Mouse (Mus musculus) testis, adult 2 months (tissue): ENCODE data around the gene Helz. TPM values are rescaled to one million over a fixed set of nuclear protein-coding genes. Genes with fewer than 3 reads are reported as not detected.

ENCODE experiments used
- H3K27ac ChIP-seq: fragments of 200-500 bp; 2 replicates; pipeline ENCODE4 v1.5.1; 2012; ENCODE audit warnings: low read depth, low read length; ENCODE audit not compliant: control insufficient read depth, insufficient read depth
- H3K27me3 ChIP-seq: fragments of 200-500 bp; 2 replicates; pipeline ENCODE4 v1.6.1; 2012; ENCODE audit warnings: mild to moderate bottlenecking, low read length, moderate library complexity; ENCODE audit not compliant: control insufficient read depth, insufficient read depth
- H3K36me3 ChIP-seq: fragments of 200-500 bp; 2 replicates; pipeline ENCODE4 v1.6.1; 2012; ENCODE audit warnings: mild to moderate bottlenecking, low read length; ENCODE audit not compliant: control insufficient read depth, insufficient read depth
- H3K4me1 ChIP-seq: fragments of 200-500 bp; 2 replicates; pipeline ENCODE4 v1.6.1; 2012; ENCODE audit warnings: low read length; ENCODE audit not compliant: control insufficient read depth, insufficient read depth
- H3K4me3 ChIP-seq: fragments of 200-500 bp; 2 replicates; pipeline ENCODE4 v1.5.1; 2012; ENCODE audit warnings: low read depth, mild to moderate bottlenecking, low read length, moderate library complexity, mixed read lengths; ENCODE audit not compliant: control insufficient read depth
- CTCF ChIP-seq: fragments of 200-500 bp; IDR thresholded peaks from 2 replicates; pipeline ENCODE4 v1.5.1; 2012; ENCODE audit warnings: low read depth, mild to moderate bottlenecking, inconsistent platforms, low read length, moderate library complexity; ENCODE audit not compliant: control insufficient read depth, insufficient read depth, insufficient replicate concordance
- POLR2A ChIP-seq: fragments of 200-500 bp; IDR thresholded peaks from 2 replicates; pipeline ENCODE4 v1.6.1; 2012; ENCODE audit warnings: low read depth, mild to moderate bottlenecking, inconsistent platforms, low read length, moderate library complexity; ENCODE audit not compliant: control insufficient read depth
- polyA plus RNA-seq: library from polyadenylated mRNA; depleted of rRNA; stranded (reverse); fragments of >200 nt; gene quantifications from 2 replicates; pipeline ENCODE4 v1.2.3, GENCODE M21; 2012

Helz gene
- polyA plus RNA-seq, 1 experiment: 17.2 TPM

DNA sequence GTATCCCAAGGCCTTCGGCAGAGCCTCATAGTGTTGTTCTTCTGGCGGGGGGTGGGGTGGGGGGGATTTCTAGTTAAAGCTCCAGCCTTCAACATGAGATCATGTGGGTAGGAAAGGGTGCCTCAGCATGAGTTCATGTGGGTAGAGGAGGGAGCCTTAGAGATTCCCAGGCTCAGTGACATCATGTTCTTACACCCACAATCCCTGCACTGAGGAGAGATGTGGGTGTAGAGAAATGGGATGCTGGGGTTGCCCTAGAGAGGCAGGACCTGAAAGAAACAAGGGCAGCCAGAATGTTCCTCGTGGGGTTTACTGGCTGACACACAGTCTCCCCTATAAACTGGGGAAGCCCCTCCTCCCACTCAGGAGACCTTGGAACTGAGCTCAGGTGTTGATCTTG is 162.6 kb downstream of the Helz start:
- no peaks in the 10 kb centered on the region for H3K4me1 ChIP-seq
- H3K27ac ChIP-seq: no peak overlapping the region
- H3K4me3 ChIP-seq: no peak overlapping the region
- H3K27me3 ChIP-seq: no peaks in the 10 kb centered on the region
- TF ChIP-seq CTCF (no peak), POLR2A (no peak)
- no peaks in the 10 kb centered on the region for H3K36me3 ChIP-seq

GRCm38 (mm10) chr11:107714368-107714767 is 166.6 kb downstream of the Helz start:
- Histone ChIP-seq H3K36me3 (no peaks in the 10 kb centered on the region), H3K4me3 (no peak overlapping the region), H3K27ac (no peak overlapping the region), H3K27me3 (no peaks in the 10 kb centered on the region), H3K4me1 (no peaks in the 10 kb centered on the region)
- TF ChIP-seq POLR2A (no peak), CTCF (no peak)

DNA sequence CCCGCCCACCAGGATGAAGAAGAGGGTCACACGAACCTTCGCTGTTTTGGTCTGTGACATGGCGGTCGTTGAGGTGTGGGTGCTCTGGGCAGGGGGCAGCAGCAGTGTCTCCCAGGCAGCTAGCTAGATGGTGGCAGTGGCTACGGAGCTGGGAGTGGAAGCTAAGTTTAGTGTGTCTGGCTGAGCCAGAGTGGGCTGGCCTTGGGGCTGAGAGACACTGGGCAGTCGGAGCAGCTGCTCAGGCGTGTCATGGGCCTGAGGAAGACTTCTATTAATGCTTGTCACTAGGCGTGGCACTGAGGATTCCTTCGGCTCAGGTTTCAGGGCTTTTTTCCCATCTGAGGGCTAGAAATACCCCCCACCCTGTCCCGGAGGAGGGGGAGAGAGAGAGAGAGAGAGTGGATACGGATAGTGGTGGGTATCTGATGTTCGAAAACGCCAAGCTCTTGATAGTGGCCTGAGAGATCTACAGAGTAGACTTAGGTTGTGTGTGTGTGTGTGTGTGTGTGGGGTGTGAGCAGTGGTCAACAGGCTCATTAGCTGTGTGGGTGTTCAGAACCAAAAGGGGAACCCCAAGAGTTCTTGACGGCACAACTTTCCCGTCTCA is 168.7 kb downstream of the Helz start, which contains the start of gene Cacng1:
TSS of gene Cacng1 (minus strand) at position 191 of the 607 bp plus-strand sequence.
- Histone ChIP-seq H3K27ac (no peak within 1 kb of the TSS), H3K4me1 (no peaks in the 10 kb centered on the region), H3K36me3 (no peaks in the 10 kb centered on the region), H3K27me3 (no peaks in the 10 kb centered on the region), H3K4me3 (no peak within 1 kb of the TSS)
- no peak for TF ChIP-seq POLR2A
- TF ChIP-seq CTCF: no peak

DNA sequence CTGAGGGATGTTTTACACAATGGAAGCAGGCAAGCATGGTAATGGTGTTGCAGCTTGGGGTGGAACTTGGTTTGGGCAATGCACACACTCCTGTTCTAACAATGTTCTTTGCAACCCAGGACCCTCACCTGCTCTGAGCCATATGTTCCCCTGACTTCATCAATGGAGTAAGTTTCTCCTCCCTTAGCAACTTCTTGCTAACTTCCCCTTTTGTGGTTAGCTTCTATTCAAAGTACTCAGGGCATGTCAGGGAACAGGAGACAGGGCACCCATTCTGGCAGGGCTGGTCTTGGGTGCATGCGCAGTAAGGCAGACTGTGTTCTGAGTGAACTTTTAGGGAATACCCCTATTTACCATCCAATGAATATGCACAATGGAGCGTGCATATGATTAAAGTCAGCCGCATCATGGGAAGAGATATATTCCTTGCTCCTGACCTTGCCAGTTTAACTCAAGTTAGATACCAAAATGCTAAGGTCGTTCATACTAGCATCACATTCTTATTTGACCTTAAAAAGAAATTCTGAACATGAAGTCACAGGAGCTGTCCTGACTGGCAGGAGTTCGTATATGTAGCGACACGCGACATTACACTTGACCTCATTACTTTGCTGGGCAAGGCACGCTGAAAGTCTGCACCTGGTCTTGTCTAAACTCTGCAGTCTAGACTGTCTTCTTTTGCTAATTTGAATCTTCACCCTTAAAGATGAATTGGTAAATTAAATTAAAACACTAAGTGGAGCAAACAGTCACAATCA is 172.7 kb downstream of the Helz start:
- H3K4me3 ChIP-seq: no peak overlapping the region
- no peaks in the 10 kb centered on the region for H3K36me3 ChIP-seq
- H3K27ac ChIP-seq: no peak overlapping the region
- H3K4me1 ChIP-seq: peaks cover 9% of the 10 kb centered on the region
- H3K27me3 ChIP-seq: no peaks in the 10 kb centered on the region
- TF ChIP-seq CTCF: no peak
- TF ChIP-seq POLR2A: no peak

DNA sequence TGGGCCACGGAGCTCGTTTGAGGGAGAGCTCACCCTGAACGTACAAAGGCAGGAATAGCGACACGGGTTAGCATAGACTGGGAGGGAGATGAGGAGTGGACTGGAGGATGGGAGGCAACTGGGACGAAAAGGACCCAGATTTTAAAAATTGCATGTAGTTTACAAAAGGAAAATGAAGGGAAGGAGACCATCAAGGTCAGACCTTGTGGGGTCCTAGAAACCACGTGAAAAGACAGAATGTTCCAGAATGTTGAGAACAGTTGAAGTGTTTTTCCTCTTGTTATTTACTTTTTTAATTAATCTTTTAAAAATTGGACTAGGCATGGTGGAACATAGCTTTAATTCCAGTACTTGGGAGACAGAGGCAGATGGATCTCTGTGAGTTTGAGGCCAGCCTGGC is 173.3 kb downstream of the Helz start:
- H3K27ac ChIP-seq: no peak overlapping the region
- no peak for TF ChIP-seq CTCF
- TF ChIP-seq POLR2A: no peak
- H3K27me3 ChIP-seq: no peaks in the 10 kb centered on the region
- H3K4me3 ChIP-seq: no peak overlapping the region
- H3K36me3 ChIP-seq: no peaks in the 10 kb centered on the region
- H3K4me1 ChIP-seq: peaks cover 9% of the 10 kb centered on the region

- Histone ChIP-seq H3K4me1 (peaks cover 9% of the 10 kb centered on the region), H3K36me3 (no peaks in the 10 kb centered on the region), H3K4me3 (no peak overlapping the region; the same call in 1 of the 2 replicates), H3K27ac (no peak overlapping the region), H3K27me3 (no peaks in the 10 kb centered on the region)
- TF ChIP-seq POLR2A (no peak), CTCF (no peak)
Measured at GRCm38 (mm10) chr11:107724603-107725002, 176.9 kb downstream of the Helz start.

GRCm38 (mm10) chr11:107728073-107728863 is 180.5 kb downstream of the Helz start:
- TF ChIP-seq POLR2A: no peak
- TF ChIP-seq CTCF: no peak
- H3K4me3 ChIP-seq: no peak overlapping the region
- no peaks in the 10 kb centered on the region for H3K27me3 ChIP-seq
- no peaks in the 10 kb centered on the region for H3K36me3 ChIP-seq
- H3K27ac ChIP-seq: no peak overlapping the region
- peaks cover 9% of the 10 kb centered on the region for H3K4me1 ChIP-seq
